Mouse (Mus musculus): ENCODE measurements at regions not wholly inside any gene's neighbourhood (a gene's known extent, or its start where the extent isn't known, plus 50 kb on each side); places are given as distances from the start of the nearest gene placed in this dataset.

GRCm38 (mm10) chr12:110332616-110333154 lies 53.8 kb downstream of the Dio3 start:
- no peak for TF ChIP-seq CTCF (conservative IDR thresholded peaks at IDR 0.05; ENCODE audit: low read length)
- no peak for TF ChIP-seq POU5F1 (IDR thresholded peaks at IDR 0.05; ENCODE audit: borderline replicate concordance, low read length)
- TF ChIP-seq NANOG (IDR thresholded peaks at IDR 0.05; ENCODE audit: borderline replicate concordance, low read length): no peak

Data from E14TG2a.4 (cell line).